Mouse (Mus musculus) adrenal gland, postnatal 25 days (tissue): ENCODE results near the gene Hspa4. TPM values are rescaled to one million over a fixed set of nuclear protein-coding genes. Genes with fewer than 3 reads are reported as not detected.

Source experiments
- DNase-seq: peaks from one replicate; pipeline ENCODE4 v3.0.0; 2021; ENCODE audit warnings: mixed read lengths
- total RNA-seq: library from RNA; stranded (reverse); gene quantifications from 2 replicates; pipeline ENCODE4 v1.2.3, GENCODE M21; 2021

Gene Hspa4
- total RNA-seq, 1 experiment from 2014 or later: 185 TPM

GRCm38 (mm10) chr11:53252186-53253119 lies 47.8 kb downstream of the Hspa4 start:
- DNase-seq: no peak

DNA sequence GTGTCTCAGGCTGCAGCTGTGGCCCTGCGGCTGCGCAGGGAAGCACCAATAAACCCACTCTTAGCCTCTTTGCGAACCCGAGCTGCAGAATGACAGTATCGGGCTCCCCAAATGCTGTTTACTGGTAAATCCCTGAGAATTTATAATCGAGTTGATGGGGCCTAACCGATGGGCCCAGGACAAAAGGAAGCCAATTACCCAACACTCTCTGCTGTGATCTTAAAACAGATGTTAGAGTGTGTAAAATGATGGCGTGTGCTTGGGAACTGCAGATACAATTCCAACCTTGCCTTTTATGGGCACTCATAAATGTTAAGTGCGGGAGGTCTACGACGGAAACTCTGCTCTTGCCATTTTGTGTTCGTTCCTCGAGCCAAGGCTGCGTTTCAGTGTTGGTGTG lies 49.5 kb downstream of the Hspa4 start:
- no peak for DNase-seq

DNA sequence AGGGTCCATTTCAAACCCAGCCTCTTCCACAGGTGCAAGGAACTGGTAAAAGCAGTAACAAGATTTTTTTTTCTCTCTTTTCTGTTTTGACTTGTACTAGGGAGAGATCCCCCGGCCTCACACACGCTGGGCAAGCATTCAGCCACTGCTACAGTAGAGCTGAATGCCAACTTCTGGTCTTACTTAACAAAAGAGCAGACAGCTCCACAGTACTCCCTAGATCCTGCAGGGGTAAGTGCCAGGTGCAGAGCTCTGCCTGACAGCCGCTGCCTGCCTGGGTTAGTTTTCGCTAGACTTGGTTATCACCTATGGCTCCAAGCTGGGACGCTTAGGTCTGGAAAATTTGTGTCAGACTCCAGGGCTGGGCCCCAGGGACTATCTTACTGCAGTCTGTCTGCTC lies 50.6 kb downstream of the Hspa4 start:
- DNase-seq: no peak

- no peak for DNase-seq
Measured at GRCm38 (mm10) chr11:53245561-53245960, 54.7 kb downstream of the Hspa4 start.

- peak; percentile 8 for DNase-seq
Measured at GRCm38 (mm10) chr11:53243199-53243598, 57.1 kb downstream of the Hspa4 start.

DNA sequence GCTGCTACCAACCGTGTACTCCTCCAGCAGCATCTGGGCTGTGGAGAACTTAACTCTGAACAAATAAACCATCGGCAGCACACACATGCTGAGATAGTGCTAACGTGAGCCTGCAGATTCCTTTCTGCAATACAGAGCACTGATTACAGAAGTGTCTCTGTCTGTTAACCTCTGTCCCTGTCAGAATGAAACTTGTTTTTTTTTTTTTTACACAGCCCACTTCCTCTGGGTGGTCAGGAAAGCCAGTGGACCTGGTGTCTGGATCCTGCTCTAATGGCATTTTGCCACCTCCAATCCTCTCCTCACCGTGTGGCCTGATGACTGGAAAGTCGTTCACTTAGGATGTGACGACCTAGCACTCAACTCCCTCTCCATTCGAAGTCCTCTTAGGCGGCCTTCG lies 66.7 kb downstream of the Hspa4 start:
- DNase-seq: no peak

DNA sequence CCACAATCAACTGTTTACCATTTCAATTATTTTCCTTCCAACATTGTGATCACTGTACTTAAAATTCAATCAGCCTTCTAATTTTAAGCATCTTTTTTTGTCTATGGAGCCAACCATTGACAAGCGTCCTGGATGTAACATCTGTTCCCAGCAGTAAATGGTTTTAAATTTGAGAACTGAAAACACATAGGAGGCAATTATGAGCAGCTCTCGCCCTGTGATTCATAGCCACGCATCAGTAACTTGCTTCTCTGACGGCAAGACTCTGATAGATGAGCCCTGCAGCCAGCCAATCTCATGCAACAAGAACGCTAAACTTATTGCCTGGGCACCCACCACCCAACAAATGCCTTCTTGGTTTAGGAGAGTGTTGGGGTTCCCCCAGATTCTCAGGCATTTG lies 68.4 kb downstream of the Hspa4 start:
- DNase-seq: no peak

DNA sequence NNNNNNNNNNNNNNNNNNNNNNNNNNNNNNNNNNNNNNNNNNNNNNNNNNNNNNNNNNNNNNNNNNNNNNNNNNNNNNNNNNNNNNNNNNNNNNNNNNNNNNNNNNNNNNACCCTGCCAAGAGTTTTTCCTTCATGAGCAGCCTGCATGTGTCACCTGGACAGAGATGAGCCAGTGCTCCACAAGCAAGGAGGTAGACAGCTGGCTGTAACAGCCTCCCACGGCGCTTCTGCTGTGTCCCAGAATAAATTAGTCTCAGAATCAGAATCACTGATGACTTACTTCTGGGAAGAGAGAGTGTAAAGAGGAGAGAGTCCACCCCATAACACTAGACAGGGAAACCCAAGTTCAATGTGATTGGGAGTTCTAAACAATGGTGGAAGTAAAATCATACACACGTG lies 71.2 kb downstream of the Hspa4 start:
- no peak for DNase-seq

- DNase-seq: no peak
Measured at GRCm38 (mm10) chr11:53210876-53211275, 89.4 kb downstream of the Hspa4 start.

Other genes with a start within 250 kb of the Hspa4 start
- gene Zcchc10, start 24.2 kb upstream of the Hspa4 start, total RNA-seq: 12.7 and 14.2 TPM in 2 replicates
- 156 and 173 TPM in 2 replicates for gene Aff4, start 50.4 kb upstream of the Hspa4 start, total RNA-seq
- not detected in 2 replicates for gene Leap2, start 122.7 kb upstream of the Hspa4 start, total RNA-seq
- gene Uqcrq, start 130.4 kb upstream of the Hspa4 start, total RNA-seq: 989 and 1,060 TPM in 2 replicates
- gene Gdf9, start 130.6 kb upstream of the Hspa4 start, total RNA-seq: 1.4 and 2.2 TPM in 2 replicates
- gene Gm10447, start 156.7 kb upstream of the Hspa4 start, total RNA-seq: 0.30 TPM in 1 of 2 replicates, not detected in the other
- gene Shroom1, start 156.7 kb upstream of the Hspa4 start, total RNA-seq: 3.4 and 4.6 TPM in 2 replicates
- not detected in 2 replicates for gene Gm9837, start 170.0 kb upstream of the Hspa4 start, total RNA-seq
- not detected in 2 replicates for gene Gm9945, start 179.7 kb upstream of the Hspa4 start, total RNA-seq
- gene Sowaha, start 179.8 kb upstream of the Hspa4 start, total RNA-seq: 0.30 and 0.33 TPM in 2 replicates
- gene Sept8, start 218.8 kb upstream of the Hspa4 start, total RNA-seq: 44.5 and 44.6 TPM in 2 replicates